Comparison of ENCODE assay signal across 10 mouse cellular contexts in the genomic region with DNA sequence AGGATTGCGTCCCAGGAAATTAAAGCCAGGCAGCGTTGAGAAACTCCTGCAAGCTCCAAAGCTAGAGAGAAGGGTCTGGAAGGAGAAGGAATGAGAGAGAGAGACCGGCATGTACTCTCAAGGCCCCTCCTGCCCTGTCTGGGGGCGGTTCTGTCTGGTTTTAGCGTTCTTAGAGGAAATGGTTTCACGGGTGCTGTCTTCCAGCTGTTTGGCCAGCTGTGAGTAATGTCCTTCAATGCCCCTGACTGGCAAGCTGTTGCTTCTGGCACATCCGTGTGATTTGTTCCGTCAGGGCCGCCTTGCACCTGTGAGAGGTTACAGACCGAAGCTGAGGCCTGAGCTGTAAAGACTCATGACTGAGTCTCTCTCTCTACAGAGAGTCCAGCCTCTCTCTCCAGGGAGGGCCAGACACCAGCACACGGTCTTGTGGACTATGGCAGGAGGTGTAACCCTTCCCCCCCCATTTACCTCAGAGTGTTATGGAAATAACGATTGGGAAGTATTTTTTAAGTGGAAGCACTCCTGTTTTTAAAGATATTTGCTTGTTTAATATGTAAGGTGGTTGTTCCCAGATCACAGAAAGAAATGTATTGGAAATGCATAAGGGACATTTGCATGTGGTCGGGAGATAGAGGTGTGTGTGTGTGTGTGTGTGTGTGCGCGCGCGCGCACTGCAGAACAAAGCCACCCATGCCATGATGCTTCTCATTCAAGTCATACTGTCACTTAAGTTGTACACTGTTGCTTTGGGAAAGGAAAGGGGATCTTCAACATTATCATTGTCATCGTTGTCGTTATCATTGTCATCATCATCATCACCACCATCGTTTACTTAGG.
DNase-seq lines count a peak whose midpoint lies in the region; ATAC-seq and TF ChIP-seq lines count a peak whose summit lies in the region.
"Had no signal": no experiment of that assay in that cellular context is flagged by ENCODE, and none has a peak within 500 bp of the region (broad histone marks: within the 10 kb centered on the region; RNA-seq: fewer than 3 reads in every experiment).

No protein-coding gene starts in this region.

- no peak overlapping the region for H3K4me2 ChIP-seq in heart, embryonic 12.5 days
- no peak overlapping the region for H3K4me2 ChIP-seq in lung, postnatal 0 days (replicated peaks; ENCODE audit: low read depth, low read length)
- no peak overlapping the region for H3K4me2 ChIP-seq in hindbrain, embryonic 13.5 days

- no peak overlapping the region for H3K9ac ChIP-seq in heart, embryonic 12.5 days
- no peak overlapping the region for H3K9ac ChIP-seq in lung, postnatal 0 days (replicated peaks; ENCODE audit: low read depth)
- no peak overlapping the region for H3K9ac ChIP-seq in hindbrain, embryonic 13.5 days

- H3K4me3 ChIP-seq in heart, embryonic 12.5 days = no peak overlapping the region
- no peak overlapping the region for H3K4me3 ChIP-seq in lung, postnatal 0 days (ENCODE audit: low read depth, low read length)
- H3K4me3 ChIP-seq in hindbrain, embryonic 13.5 days = no peak overlapping the region
- H3K4me3 ChIP-seq: left cerebral cortex, adult 2 months; midbrain, embryonic 10.5 days had no signal

- no peak for TF ChIP-seq EP300 in lung, postnatal 0 days (IDR thresholded peaks at IDR 0.05)

- DNase-seq in heart, adult 18-20 months = peak; percentile 62 to 75
- DNase-seq in 416B (ENCODE audit: low read depth) = peak; percentile 52
- DNase-seq in forelimb bud, embryonic 11.5 days (ENCODE audit: low read depth, low spot score) = peak; percentile 37
- DNase-seq in lung, postnatal 0 days (ENCODE audit: low spot score) = peak; percentile 61
- DNase-seq in urinary bladder, adult 2 months (ENCODE audit: low spot score) = no peak
- no peak for DNase-seq in left cerebral cortex, adult 8-10 months (ENCODE audit: low spot score in 2 of 2)

- ATAC-seq in heart, embryonic 12.5 days (ENCODE audit: insufficient number of reproducible peaks, low FRiP score) = no peak
- peak; percentile 65 for ATAC-seq in lung, postnatal 0 days
- no peak for ATAC-seq in hindbrain, embryonic 13.5 days (ENCODE audit: low FRiP score)

- 72% methylated on average over 21 of the region's 21 CpGs for WGBS in heart, embryonic 12.5 days
- WGBS in lung, postnatal 0 days = 61% methylated on average over 21 of the region's 21 CpGs
- 83% methylated on average over 21 of the region's 21 CpGs for WGBS in hindbrain, embryonic 13.5 days

- TF ChIP-seq CTCF in lung, postnatal 0 days (IDR thresholded peaks at IDR 0.05) = no peak

- peaks cover 18% of the 10 kb centered on the region for H3K36me3 ChIP-seq in heart, embryonic 12.5 days
- peaks cover 7% of the 10 kb centered on the region; the same call in 1 of the 2 replicates for H3K36me3 ChIP-seq in lung, postnatal 0 days (ENCODE audit: insufficient read depth, low read length)
- H3K36me3 ChIP-seq in hindbrain, embryonic 13.5 days = peaks cover 15% of the 10 kb centered on the region

- H3K27me3 ChIP-seq in heart, embryonic 12.5 days (replicated peaks) = no peaks in the 10 kb centered on the region
- no peaks in the 10 kb centered on the region for H3K27me3 ChIP-seq in lung, postnatal 0 days (replicated peaks; ENCODE audit: insufficient read depth, low read length)
- no peaks in the 10 kb centered on the region for H3K27me3 ChIP-seq in hindbrain, embryonic 13.5 days

- no peaks in the 10 kb centered on the region for H3K9me3 ChIP-seq in heart, embryonic 12.5 days (replicated peaks)
- no peaks in the 10 kb centered on the region for H3K9me3 ChIP-seq in lung, postnatal 0 days (ENCODE audit: low read length)
- H3K9me3 ChIP-seq in hindbrain, embryonic 13.5 days = no peaks in the 10 kb centered on the region
- H3K9me3 ChIP-seq: midbrain, embryonic 10.5 days had no signal

- no peak overlapping the region for H3K27ac ChIP-seq in heart, embryonic 12.5 days (ENCODE audit: poor library complexity, severe bottlenecking)
- no peak overlapping the region for H3K27ac ChIP-seq in lung, postnatal 0 days (ENCODE audit: low read length)
- no peak overlapping the region; the same call in 1 of the 2 replicates for H3K27ac ChIP-seq in hindbrain, embryonic 13.5 days
- H3K27ac ChIP-seq: left cerebral cortex, adult 2 months had no signal

- peaks cover 45% of the 10 kb centered on the region for H3K4me1 ChIP-seq in heart, embryonic 12.5 days (replicated peaks)
- H3K4me1 ChIP-seq in lung, postnatal 0 days (ENCODE audit: insufficient read depth, low read depth, low read length) = no peaks in the 10 kb centered on the region
- peaks cover 13% of the 10 kb centered on the region for H3K4me1 ChIP-seq in hindbrain, embryonic 13.5 days (replicated peaks)

Comparison
In these comparisons a context has a peak if more than half of its experiments do, and no peak if none do; other contexts are left out.
1. DNase-seq: peak in heart, adult 18-20 months (2 of 2), 416B (single experiment), forelimb bud, embryonic 11.5 days (single experiment) and lung, postnatal 0 days (single experiment); none in urinary bladder, adult 2 months (single experiment) and left cerebral cortex, adult 8-10 months (0 of 2).